Mouse (Mus musculus) midbrain, embryonic 12.5 days (tissue): Measurements from ENCODE around the gene Senp8. TPM values are rescaled to one million over a fixed set of nuclear protein-coding genes. Genes with fewer than 3 reads are reported as not detected.

Source experiments
- polyA plus RNA-seq: library from polyadenylated mRNA; unstranded; fragments of >200 nt; fragmentation: Nextera tagmentation; extraction: Ambion mirVana; gene quantifications from 2 replicates; pipeline ENCODE4 v1.2.1, GENCODE M21; 2016

Senp8 gene
- polyA plus RNA-seq, 1 experiment from 2014 or later = 17.1 TPM

Other genes with a start within 250 kb of the Senp8 start
- 45.5 and 47.7 TPM in 2 replicates for gene Hexa, start 211.2 kb downstream of the Senp8 start, polyA plus RNA-seq
- 0.21 TPM in 1 of 2 replicates, not detected in the other for gene Tmem202, start 210.9 kb downstream of the Senp8 start, polyA plus RNA-seq
- 22.0 and 22.1 TPM in 2 replicates for gene Celf6, start 172.8 kb downstream of the Senp8 start, polyA plus RNA-seq
- 117 and 126 TPM in 2 replicates for gene Parp6, start 133.4 kb downstream of the Senp8 start, polyA plus RNA-seq
- gene Pkm, start 94.3 kb downstream of the Senp8 start, polyA plus RNA-seq = 1,621 and 1,694 TPM in 2 replicates
- 0.38 and 0.40 TPM in 2 replicates for gene Gramd2, start 70.6 kb downstream of the Senp8 start, polyA plus RNA-seq
- 22.9 and 26.2 TPM in 2 replicates for gene Myo9a, start 186 bp upstream of the Senp8 start, polyA plus RNA-seq
- 0.24 TPM in 1 of 2 replicates, not detected in the other for gene Nr2e3, start 209.9 kb upstream of the Senp8 start, polyA plus RNA-seq